Mouse (Mus musculus): ENCODE data around the gene Olfr718-ps1. TPM values are rescaled to one million over a fixed set of nuclear protein-coding genes. Genes with fewer than 3 reads are reported as not detected.

The Olfr718-ps1 gene
- polyA plus RNA-seq, 1 experiment from 2014 or later, result not detected

DNA sequence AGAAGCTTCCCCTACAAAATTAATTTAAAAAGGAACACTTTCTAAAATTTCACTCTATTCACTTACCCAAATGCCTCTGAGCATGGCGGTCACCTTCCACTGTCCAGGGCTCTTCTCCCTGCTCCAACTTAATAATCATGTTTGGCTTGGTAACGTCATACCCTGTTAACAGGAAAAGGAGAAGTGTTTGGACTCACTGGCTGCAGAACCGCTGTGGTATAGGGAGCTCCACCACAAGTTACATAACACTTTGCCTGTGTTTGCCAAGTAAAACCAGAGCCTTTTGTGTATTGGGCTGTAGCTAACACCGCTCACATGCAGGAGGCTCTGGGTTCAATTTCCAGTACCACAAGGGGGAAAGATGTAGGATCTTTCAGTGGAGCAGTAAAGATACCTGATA, 28.6 kb upstream of the Olfr718-ps1 start:
- Histone ChIP-seq H3K27ac (ENCODE audit: low read length) (no peak overlapping the region), H3K4me1 (ENCODE audit: control insufficient read depth, insufficient read depth, low read length) (peaks cover 9% of the 10 kb centered on the region), H3K9me3 (ENCODE audit: control insufficient read depth, low read length) (peaks cover 6% of the 10 kb centered on the region), H3K36me3 (ENCODE audit: control insufficient read depth, insufficient read depth, low read length) (peaks cover 52% of the 10 kb centered on the region), H3K4me3 (ENCODE audit: low read length) (no peak overlapping the region), H3K4me2 (ENCODE audit: low read depth, low read length) (no peak overlapping the region), H3K9ac (ENCODE audit: low read depth, low read length) (no peak overlapping the region), H3K27me3 (replicated peaks; ENCODE audit: control insufficient read depth, insufficient read depth, low read length) (no peaks in the 10 kb centered on the region)
- ATAC-seq, result no peak
- WGBS, result 90% methylated on average over 4 of the region's 4 CpGs

DNA sequence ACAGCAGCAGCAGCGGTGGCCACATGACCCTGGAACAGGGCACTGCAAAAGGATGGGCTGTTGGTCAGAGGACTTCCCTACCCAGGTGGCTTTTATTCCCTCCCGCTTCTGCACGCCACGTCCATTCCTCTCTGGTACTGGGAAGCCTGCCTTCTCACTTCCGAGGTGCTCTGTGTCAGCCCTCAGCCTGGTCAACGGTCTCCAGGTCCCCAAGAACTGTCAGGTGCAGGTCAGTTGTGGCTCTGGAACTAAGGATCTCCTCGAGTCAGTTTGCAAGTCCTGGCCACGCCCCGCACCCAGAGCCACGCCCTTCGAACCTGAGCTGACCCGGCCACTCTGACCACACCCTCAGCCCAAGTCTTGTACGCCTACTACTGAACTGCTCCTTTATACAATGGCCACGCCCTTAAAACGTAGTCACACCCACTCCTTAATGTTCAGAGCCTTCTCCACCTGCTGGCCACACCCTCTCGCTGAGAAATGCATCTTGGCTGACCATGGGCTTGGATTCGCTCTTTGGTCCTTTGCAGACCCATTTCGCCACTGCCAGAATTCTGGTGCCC, 18.2 kb upstream of the Olfr718-ps1 start:
- 9% methylated on average over 18 of the region's 18 CpGs for WGBS

DNA sequence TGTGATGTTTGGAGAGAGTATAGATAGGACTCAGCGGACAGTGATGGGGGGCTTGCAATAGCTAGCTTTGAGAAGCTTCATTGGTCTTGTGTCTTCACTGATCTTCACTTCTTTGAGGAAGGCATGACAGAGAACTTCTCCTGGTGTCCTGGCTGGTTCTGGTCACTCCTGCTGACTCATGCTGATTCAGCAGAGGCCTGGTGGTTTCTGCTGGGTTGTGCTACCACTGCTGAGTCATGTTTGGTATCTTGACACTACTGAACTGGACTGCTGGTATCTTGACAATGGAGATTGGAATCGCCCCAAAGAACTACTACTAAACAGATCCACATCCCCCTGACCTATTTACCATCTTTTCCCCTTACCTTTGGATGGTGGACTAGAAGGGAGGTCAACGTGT, 8.2 kb upstream of the Olfr718-ps1 start:
- no peak overlapping the region for H3K4me2 ChIP-seq (ENCODE audit: low read depth, low read length)
- no peak overlapping the region for H3K9ac ChIP-seq (ENCODE audit: low read depth, low read length)
- no peaks in the 10 kb centered on the region for H3K4me1 ChIP-seq (ENCODE audit: control insufficient read depth, insufficient read depth, low read length)
- no peak overlapping the region for H3K27ac ChIP-seq (ENCODE audit: low read length)
- H3K9me3 ChIP-seq (ENCODE audit: control insufficient read depth, low read length), result no peaks in the 10 kb centered on the region; the same call in 1 of the 2 replicates
- 92% methylated on average over 3 of the region's 3 CpGs for WGBS
- no peaks in the 10 kb centered on the region for H3K36me3 ChIP-seq (ENCODE audit: control insufficient read depth, insufficient read depth, low read length)
- ATAC-seq, result no peak
- H3K4me3 ChIP-seq (ENCODE audit: low read length), result no peak overlapping the region
- peaks cover 14% of the 10 kb centered on the region for H3K27me3 ChIP-seq (replicated peaks; ENCODE audit: control insufficient read depth, insufficient read depth, low read length)

More for the DNA sequence above, 18.2 kb upstream of the Olfr718-ps1 start:
- no peaks in the 10 kb centered on the region for H3K36me3 ChIP-seq (ENCODE audit: control insufficient read depth, insufficient read depth, low read length)
- peak; percentile 96 for ATAC-seq
- H3K9me3 ChIP-seq (ENCODE audit: control insufficient read depth, low read length), result no peaks in the 10 kb centered on the region
- no peak overlapping the region for H3K4me3 ChIP-seq (ENCODE audit: low read length)
- H3K9ac ChIP-seq (ENCODE audit: low read depth, low read length), result no peak overlapping the region
- H3K27me3 ChIP-seq (replicated peaks; ENCODE audit: control insufficient read depth, insufficient read depth, low read length), result no peaks in the 10 kb centered on the region
- H3K27ac ChIP-seq (ENCODE audit: low read length), result no peak overlapping the region
- peak overlapping the region; percentile 32 for H3K4me2 ChIP-seq (ENCODE audit: low read depth, low read length)
- H3K4me1 ChIP-seq (ENCODE audit: control insufficient read depth, insufficient read depth, low read length), result no peaks in the 10 kb centered on the region; the same call in 1 of the 2 replicates

DNA sequence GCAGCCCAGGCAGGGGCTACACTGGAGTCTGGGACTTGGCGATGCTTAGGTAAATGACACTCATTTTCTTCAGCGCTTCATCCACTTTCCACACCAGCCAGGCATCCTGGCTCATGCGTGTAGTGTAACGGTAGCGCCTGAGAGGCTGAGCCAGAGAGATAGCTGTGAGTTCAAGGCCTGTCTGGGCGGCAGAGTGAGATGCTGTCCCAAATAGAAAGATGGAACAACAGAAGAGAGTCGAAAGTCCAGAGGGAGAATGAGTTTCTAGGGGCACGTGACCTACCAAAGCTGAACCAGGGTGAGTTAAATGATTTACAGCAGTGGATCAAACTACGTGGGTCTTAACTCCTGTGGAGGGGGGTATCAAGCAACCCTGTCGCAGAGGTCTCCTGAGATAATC, 6.4 kb upstream of the Olfr718-ps1 start:
- H3K4me1 ChIP-seq (ENCODE audit: control insufficient read depth, insufficient read depth, low read length), result no peaks in the 10 kb centered on the region
- no peak overlapping the region for H3K4me3 ChIP-seq (ENCODE audit: low read length)
- peaks cover 3% of the 10 kb centered on the region; the same call in 1 of the 2 replicates for H3K9me3 ChIP-seq (ENCODE audit: control insufficient read depth, low read length)
- H3K27ac ChIP-seq (ENCODE audit: low read length), result no peak overlapping the region
- 82% methylated on average over 10 of the region's 10 CpGs for WGBS
- ATAC-seq, result no peak
- H3K36me3 ChIP-seq (ENCODE audit: control insufficient read depth, insufficient read depth, low read length), result no peaks in the 10 kb centered on the region
- H3K9ac ChIP-seq (ENCODE audit: low read depth, low read length), result no peak overlapping the region
- H3K4me2 ChIP-seq (ENCODE audit: low read depth, low read length), result no peak overlapping the region
- peaks cover 12% of the 10 kb centered on the region for H3K27me3 ChIP-seq (replicated peaks; ENCODE audit: control insufficient read depth, insufficient read depth, low read length)

DNA sequence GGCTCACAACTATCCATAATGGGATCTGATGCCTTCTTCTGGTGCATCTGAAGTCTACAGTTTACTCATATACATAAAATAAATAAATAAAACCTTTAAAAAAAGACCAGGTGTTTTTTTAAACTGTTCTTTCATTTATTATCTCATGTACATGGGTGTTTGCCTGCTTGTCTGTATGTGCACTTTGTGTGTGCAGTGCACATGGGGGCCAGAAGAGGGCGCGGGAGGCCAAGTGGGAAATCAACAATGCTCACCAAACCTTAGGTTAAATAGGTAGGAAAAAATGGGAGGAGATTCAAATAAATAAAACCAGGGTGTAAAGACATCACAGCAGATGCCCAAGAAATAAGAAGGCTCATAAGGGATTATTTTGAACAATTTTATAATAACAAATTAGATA, 2.7 kb upstream of the Olfr718-ps1 start:
- Histone ChIP-seq H3K36me3 (ENCODE audit: control insufficient read depth, insufficient read depth, low read length) (no peaks in the 10 kb centered on the region), H3K4me3 (ENCODE audit: low read length) (no peak overlapping the region), H3K4me1 (ENCODE audit: control insufficient read depth, insufficient read depth, low read length) (no peaks in the 10 kb centered on the region), H3K9ac (ENCODE audit: low read depth, low read length) (no peak overlapping the region), H3K27me3 (replicated peaks; ENCODE audit: control insufficient read depth, insufficient read depth, low read length) (no peaks in the 10 kb centered on the region), H3K27ac (ENCODE audit: low read length) (no peak overlapping the region), H3K4me2 (ENCODE audit: low read depth, low read length) (no peak overlapping the region), H3K9me3 (ENCODE audit: control insufficient read depth, low read length) (0 out of 2 replicates have a peak, but pooled peaks cover 3% of the 10 kb centered on the region)
- ATAC-seq, result no peak
- 78% methylated on average over 2 of the region's 2 CpGs for WGBS

DNA sequence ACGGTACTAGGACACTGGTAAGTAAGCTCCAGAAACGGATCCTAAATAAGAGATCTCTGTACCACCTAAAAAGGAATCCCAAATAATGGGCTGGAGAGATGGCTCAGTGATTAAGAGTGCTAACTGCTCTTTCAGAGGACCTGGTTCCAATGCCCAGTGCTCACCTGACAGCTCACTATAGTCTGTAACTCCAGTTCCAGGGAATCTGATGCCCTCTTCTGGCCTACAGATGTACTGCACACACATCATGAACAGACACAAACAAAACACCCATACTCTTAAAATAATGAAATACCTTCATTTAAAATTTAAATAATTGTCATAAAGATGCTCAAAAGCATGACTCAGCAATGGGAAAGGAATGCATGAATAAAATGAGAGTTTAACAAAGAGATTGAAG, 2.2 kb upstream of the Olfr718-ps1 start:
- 93% methylated on average over 2 of the region's 2 CpGs for WGBS
- no peak overlapping the region for H3K9ac ChIP-seq (ENCODE audit: low read depth, low read length)
- 0 out of 2 replicates have a peak, but pooled peaks cover 3% of the 10 kb centered on the region for H3K9me3 ChIP-seq (ENCODE audit: control insufficient read depth, low read length)
- H3K27me3 ChIP-seq (replicated peaks; ENCODE audit: control insufficient read depth, insufficient read depth, low read length), result no peaks in the 10 kb centered on the region
- no peak for ATAC-seq
- H3K36me3 ChIP-seq (ENCODE audit: control insufficient read depth, insufficient read depth, low read length), result no peaks in the 10 kb centered on the region
- H3K27ac ChIP-seq (ENCODE audit: low read length), result no peak overlapping the region
- no peak overlapping the region for H3K4me2 ChIP-seq (ENCODE audit: low read depth, low read length)
- H3K4me1 ChIP-seq (ENCODE audit: control insufficient read depth, insufficient read depth, low read length), result no peaks in the 10 kb centered on the region
- H3K4me3 ChIP-seq (ENCODE audit: low read length), result no peak overlapping the region

DNA sequence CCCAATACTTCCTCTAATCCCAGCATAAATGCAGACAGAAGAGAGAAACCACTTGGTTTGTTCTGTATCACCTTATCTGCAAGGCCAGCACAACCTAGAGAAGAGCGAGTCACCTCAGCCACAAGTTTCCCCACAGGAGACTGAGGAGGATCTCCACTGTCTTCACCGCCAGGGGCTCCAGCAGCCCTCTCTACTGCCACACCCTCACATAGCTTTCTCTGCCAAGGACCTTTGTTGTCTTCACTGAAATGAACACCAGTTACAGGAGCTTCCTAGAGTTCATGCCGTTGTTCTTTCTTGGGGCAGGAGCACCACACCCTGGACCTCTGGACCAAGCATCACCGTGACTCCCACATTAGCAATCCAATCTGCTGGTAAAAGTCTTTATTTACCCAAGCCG, 1.3 kb upstream of the Olfr718-ps1 start:
- Histone ChIP-seq H3K4me2 (ENCODE audit: low read depth, low read length) (no peak overlapping the region), H3K9ac (ENCODE audit: low read depth, low read length) (no peak overlapping the region), H3K27ac (ENCODE audit: low read length) (no peak overlapping the region), H3K27me3 (replicated peaks; ENCODE audit: control insufficient read depth, insufficient read depth, low read length) (no peaks in the 10 kb centered on the region), H3K9me3 (ENCODE audit: control insufficient read depth, low read length) (0 out of 2 replicates have a peak, but pooled peaks cover 3% of the 10 kb centered on the region), H3K36me3 (ENCODE audit: control insufficient read depth, insufficient read depth, low read length) (no peaks in the 10 kb centered on the region), H3K4me1 (ENCODE audit: control insufficient read depth, insufficient read depth, low read length) (no peaks in the 10 kb centered on the region), H3K4me3 (ENCODE audit: low read length) (no peak overlapping the region)
- 83% methylated on average over 5 of the region's 5 CpGs for WGBS
- ATAC-seq, result no peak

DNA sequence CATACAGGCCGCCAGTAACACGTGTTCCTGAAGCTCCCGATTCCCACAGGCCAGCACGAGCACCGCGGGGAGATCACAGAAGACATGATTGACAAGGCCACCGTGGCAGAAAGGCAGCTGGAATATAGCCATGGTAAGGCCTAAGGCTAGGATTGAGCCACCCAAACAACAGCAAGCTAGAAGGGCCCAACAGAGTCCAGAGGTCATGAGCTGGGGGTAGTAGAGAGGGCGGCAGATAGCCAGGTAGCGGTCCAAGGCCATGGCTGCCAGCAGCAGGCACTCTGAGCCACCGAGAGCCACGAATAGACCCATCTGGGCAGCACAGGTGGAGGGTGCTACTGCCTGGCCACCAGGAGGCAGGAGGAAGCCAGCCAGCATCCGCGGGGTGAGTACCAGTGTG, 9.8 kb downstream of the Olfr718-ps1 start:
- peak; percentile 39 for ATAC-seq
- no peak overlapping the region for H3K27ac ChIP-seq (ENCODE audit: low read length)
- H3K4me2 ChIP-seq (ENCODE audit: low read depth, low read length), result no peak overlapping the region
- WGBS, result 81% methylated on average over 13 of the region's 13 CpGs
- no peaks in the 10 kb centered on the region for H3K27me3 ChIP-seq (replicated peaks; ENCODE audit: control insufficient read depth, insufficient read depth, low read length)
- H3K36me3 ChIP-seq (ENCODE audit: control insufficient read depth, insufficient read depth, low read length), result no peaks in the 10 kb centered on the region
- no peaks in the 10 kb centered on the region for H3K9me3 ChIP-seq (ENCODE audit: control insufficient read depth, low read length)
- H3K4me3 ChIP-seq (ENCODE audit: low read length), result no peak overlapping the region
- no peak overlapping the region for H3K9ac ChIP-seq (ENCODE audit: low read depth, low read length)
- H3K4me1 ChIP-seq (ENCODE audit: control insufficient read depth, insufficient read depth, low read length), result no peaks in the 10 kb centered on the region

DNA sequence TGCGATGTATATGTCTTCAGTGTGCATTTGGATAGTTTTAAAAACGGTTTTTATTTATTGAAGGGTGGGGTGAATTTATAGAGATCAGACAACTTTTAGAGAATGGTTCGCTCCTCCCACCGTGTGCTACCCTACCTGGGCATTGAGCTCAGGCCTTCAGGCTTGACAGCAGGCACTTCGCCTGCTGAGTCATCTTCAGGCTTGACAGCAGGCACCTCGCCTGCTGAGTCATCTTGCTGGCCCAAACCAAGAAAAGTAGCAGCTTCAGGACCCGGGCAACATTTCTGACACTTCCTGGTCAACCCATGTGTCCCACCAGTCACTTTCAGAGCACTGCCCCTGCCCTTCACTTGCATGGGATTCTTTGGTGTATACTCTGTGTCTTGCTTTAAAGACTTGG, 12.3 kb downstream of the Olfr718-ps1 start:
- H3K4me2 ChIP-seq (ENCODE audit: low read depth, low read length), result no peak overlapping the region
- H3K36me3 ChIP-seq (ENCODE audit: control insufficient read depth, insufficient read depth, low read length), result no peaks in the 10 kb centered on the region
- 92% methylated on average over 7 of the region's 7 CpGs for WGBS
- H3K9ac ChIP-seq (ENCODE audit: low read depth, low read length), result no peak overlapping the region
- no peaks in the 10 kb centered on the region for H3K4me1 ChIP-seq (ENCODE audit: control insufficient read depth, insufficient read depth, low read length)
- H3K27me3 ChIP-seq (replicated peaks; ENCODE audit: control insufficient read depth, insufficient read depth, low read length), result no peaks in the 10 kb centered on the region
- no peak overlapping the region for H3K27ac ChIP-seq (ENCODE audit: low read length)
- no peak for ATAC-seq
- 0 out of 2 replicates have a peak, but pooled peaks cover 5% of the 10 kb centered on the region for H3K9me3 ChIP-seq (ENCODE audit: control insufficient read depth, low read length)
- H3K4me3 ChIP-seq (ENCODE audit: low read length), result no peak overlapping the region
